Mouse (Mus musculus) ES-E14 (cell line): Measurements from ENCODE around the gene Adtrp.

ENCODE experiments used
- CHD2 ChIP-seq: IDR thresholded peaks from 2 replicates; pipeline ENCODE4 v1.6.1; 2014; ENCODE audit warnings: mild to moderate bottlenecking, low read depth, low read length, inconsistent platforms
- HCFC1 ChIP-seq: IDR thresholded peaks from 2 replicates; pipeline ENCODE4 v1.6.1; 2012; ENCODE audit warnings: low read length, inconsistent platforms, borderline replicate concordance; ENCODE audit not compliant: insufficient read depth
- MAFK ChIP-seq: IDR thresholded peaks from 2 replicates; pipeline ENCODE4 v1.6.1; 2014; ENCODE audit warnings: mild to moderate bottlenecking, low read depth, low read length, inconsistent platforms; ENCODE audit not compliant: insufficient read depth
- ZC3H11A ChIP-seq: IDR thresholded peaks from 2 replicates; pipeline ENCODE4 v1.6.1; 2012; ENCODE audit warnings: low read depth, mild to moderate bottlenecking, inconsistent platforms, low read length, borderline replicate concordance
- ZNF384 ChIP-seq: IDR thresholded peaks from 2 replicates; pipeline ENCODE4 v1.6.1; 2012; ENCODE audit warnings: low read depth, low read length, inconsistent platforms

GRCm38 (mm10) chr13:41825379-41825966 is 22.0 kb downstream of the Adtrp start:
- no peak for TF ChIP-seq MAFK
- no peak for TF ChIP-seq HCFC1
- no peak for TF ChIP-seq ZC3H11A
- no peak for TF ChIP-seq CHD2
- no peak for TF ChIP-seq ZNF384
